Mouse (Mus musculus) liver, embryonic 11.5 days (tissue): ENCODE measurements around the gene Rps8. TPM values are rescaled to one million over a fixed set of nuclear protein-coding genes. Genes with fewer than 3 reads are reported as not detected.
A peak's percentile ranks its signal among the peaks of the same experiment; 100 is the strongest.

Experiments
- ATAC-seq: fragments of 200-750 bp; cut with Nextera tagmentation; replicated peaks from 2 replicates; pipeline ENCODE4 v1.8.0; 2017; ENCODE audit warnings: moderate number of reproducible peaks, mild to moderate bottlenecking, moderate TSS enrichment, moderate library complexity; ENCODE audit not compliant: low FRiP score
- DNase-seq: peaks from one replicate; pipeline ENCODE4 v3.0.0-alpha.2; 2017; ENCODE audit warnings: low spot score
- H3K27ac ChIP-seq: fragments of 300-500 bp; sonication (generic); 2 replicates; pipeline ENCODE4 v1.5.1; 2014; ENCODE audit warnings: mild to moderate bottlenecking, low read depth, low read length, control low read depth
- H3K27me3 ChIP-seq: fragments of 300-500 bp; sonication (generic); replicated peaks from 2 replicates; pipeline ENCODE4 v1.6.1; 2014; ENCODE audit warnings: low read length, mixed read lengths; ENCODE audit not compliant: control insufficient read depth, insufficient read depth
- H3K36me3 ChIP-seq: fragments of 300-500 bp; sonication (generic); 2 replicates; pipeline ENCODE4 v1.6.1; 2014; ENCODE audit warnings: mild to moderate bottlenecking, low read length, moderate library complexity, mixed read lengths; ENCODE audit not compliant: control insufficient read depth, insufficient read depth
- H3K4me1 ChIP-seq: fragments of 300-500 bp; sonication (generic); replicated peaks from 2 replicates; pipeline ENCODE4 v1.6.1; 2014; ENCODE audit warnings: low read length, mixed read lengths; ENCODE audit not compliant: control insufficient read depth, insufficient read depth
- H3K4me2 ChIP-seq: fragments of 300-500 bp; sonication (generic); 2 replicates; pipeline ENCODE4 v1.6.1; 2014; ENCODE audit warnings: mild to moderate bottlenecking, control low read depth, moderate library complexity
- H3K4me3 ChIP-seq: fragments of 300-500 bp; sonication (generic); 2 replicates; pipeline ENCODE4 v1.5.1; 2014; ENCODE audit warnings: low read depth, low read length, control low read depth
- H3K9ac ChIP-seq: fragments of 300-500 bp; sonication (generic); 2 replicates; pipeline ENCODE4 v1.6.1; 2014; ENCODE audit warnings: low read depth, low read length, control low read depth
- H3K9me3 ChIP-seq: fragments of 300-500 bp; sonication (generic); 2 replicates; pipeline ENCODE4 v1.6.1; 2016; ENCODE audit warnings: low read length, inconsistent platforms, mixed read lengths; ENCODE audit not compliant: control insufficient read depth
- WGBS: fragments of 180-500 bp; shearing (Covaris S2); extraction: QIAGEN DNeasy Blood & Tissue Kit; methylation state at CpG from one replicate; pipeline ENCODE4 v1.1.7; 2014; 5-methylcytosine and 5-hydroxymethylcytosine counted together
- polyA plus RNA-seq: library from polyadenylated mRNA; unstranded; fragments of >200 nt; fragmentation: Nextera tagmentation; extraction: Ambion mirVana; gene quantifications from 2 replicates; pipeline ENCODE4 v1.2.1, GENCODE M21; 2014

The Rps8 gene
- polyA plus RNA-seq, 1 experiment from 2014 or later: 1,481 TPM

GRCm38 (mm10) chr4:117151416-117151815, 4.6 kb downstream of the Rps8 start:
- ATAC-seq: no peak
- peaks cover 22% of the 10 kb centered on the region for H3K4me1 ChIP-seq
- DNase-seq: no peak
- WGBS: 76% methylated on average over 1 of the region's 1 CpGs
- no peaks in the 10 kb centered on the region for H3K27me3 ChIP-seq
- no peaks in the 10 kb centered on the region for H3K9me3 ChIP-seq
- H3K9ac ChIP-seq: no peak overlapping the region
- H3K27ac ChIP-seq: no peak overlapping the region
- peaks cover 49% of the 10 kb centered on the region for H3K36me3 ChIP-seq
- H3K4me3 ChIP-seq: no peak overlapping the region
- H3K4me2 ChIP-seq: no peak overlapping the region

GRCm38 (mm10) chr4:117150212-117150733, 5.8 kb downstream of the Rps8 start:
- Histone ChIP-seq H3K9me3 (no peaks in the 10 kb centered on the region), H3K4me1 (peaks cover 22% of the 10 kb centered on the region), H3K36me3 (peaks cover 47% of the 10 kb centered on the region), H3K27me3 (no peaks in the 10 kb centered on the region), H3K4me2 (no peak overlapping the region), H3K4me3 (no peak overlapping the region), H3K9ac (no peak overlapping the region), H3K27ac (no peak overlapping the region)
- ATAC-seq (0 out of 2 replicates have a peak, but pooled peaks have one; percentile 21), DNase-seq (no peak)
- WGBS: 82% methylated on average over 6 of the region's 6 CpGs

DNA sequence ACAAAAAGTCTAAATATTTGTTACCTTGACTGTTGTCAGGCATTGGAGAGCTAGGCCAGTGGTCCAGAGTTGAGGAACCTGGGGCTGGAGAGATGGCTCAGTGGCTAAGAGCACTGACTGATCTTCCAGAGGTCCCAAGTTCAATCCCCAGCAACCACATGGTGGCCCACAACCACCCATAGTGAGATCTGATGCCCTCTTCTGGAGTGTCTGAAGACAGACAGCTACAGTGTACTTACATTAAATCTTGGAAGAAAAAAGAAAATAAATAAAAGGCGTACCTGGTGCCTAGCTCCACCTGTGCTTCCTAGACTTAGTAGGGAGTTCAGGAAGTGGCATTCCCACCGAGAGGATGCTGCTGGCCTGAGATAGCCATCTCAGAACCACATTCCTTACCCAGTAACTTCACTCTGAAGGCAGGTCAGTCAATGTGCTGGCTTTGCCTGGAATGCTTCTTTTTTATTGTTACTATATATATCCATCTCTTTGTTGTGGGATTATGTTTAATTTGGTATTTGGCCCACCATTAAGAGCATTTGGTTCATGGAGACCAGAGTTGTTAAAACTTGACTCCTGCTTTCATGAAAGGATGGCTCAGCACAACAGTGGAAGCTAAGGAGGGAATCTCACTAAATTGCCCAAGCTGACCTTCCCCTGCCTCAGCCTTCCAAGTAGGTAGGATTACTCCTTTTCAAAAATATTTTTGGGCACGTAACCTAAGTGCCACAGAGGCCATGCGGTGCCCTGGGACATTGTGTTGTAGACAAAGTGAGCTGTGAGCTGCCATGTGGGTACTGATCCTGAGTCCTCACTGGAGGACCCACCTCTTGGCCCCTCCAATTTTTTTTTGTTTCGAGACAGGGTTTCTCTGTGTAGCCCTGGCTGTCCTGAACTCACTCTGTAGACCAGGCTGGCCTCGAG, 6.5 kb downstream of the Rps8 start:
- no peak overlapping the region for H3K9ac ChIP-seq
- WGBS: 59% methylated on average over 6 of the region's 6 CpGs
- no peak overlapping the region for H3K4me2 ChIP-seq
- 0 out of 2 replicates have a peak overlapping the region, but pooled peaks have one; percentile 1 for H3K27ac ChIP-seq
- peaks cover 44% of the 10 kb centered on the region for H3K36me3 ChIP-seq
- H3K9me3 ChIP-seq: no peaks in the 10 kb centered on the region
- no peak overlapping the region for H3K4me3 ChIP-seq
- no peaks in the 10 kb centered on the region for H3K27me3 ChIP-seq
- H3K4me1 ChIP-seq: peaks cover 22% of the 10 kb centered on the region
- ATAC-seq: 0 out of 2 replicates have a peak, but pooled peaks have one; percentile 8
- no peak for DNase-seq

- Histone ChIP-seq H3K27me3 (no peaks in the 10 kb centered on the region), H3K4me2 (no peak overlapping the region), H3K27ac (peak overlapping the region; percentile 1; the same call in 1 of the 2 replicates), H3K9me3 (no peaks in the 10 kb centered on the region), H3K4me1 (peaks cover 14% of the 10 kb centered on the region), H3K36me3 (peaks cover 36% of the 10 kb centered on the region), H3K4me3 (no peak overlapping the region), H3K9ac (no peak overlapping the region)
- WGBS: 70% methylated on average over 24 of the region's 24 CpGs
- DNase-seq (peak; percentile 54), ATAC-seq (0 out of 2 replicates have a peak, but pooled peaks have one; percentile 13)
These were observed 7.2 kb downstream of the Rps8 start for GRCm38 (mm10) chr4:117148815-117149214.

GRCm38 (mm10) chr4:117148047-117148713, 7.9 kb downstream of the Rps8 start:
- DNase-seq (no peak), ATAC-seq (no peak)
- H3K4me2 ChIP-seq: no peak overlapping the region
- H3K9me3 ChIP-seq: no peaks in the 10 kb centered on the region
- H3K4me1 ChIP-seq: peaks cover 8% of the 10 kb centered on the region
- H3K9ac ChIP-seq: no peak overlapping the region
- peaks cover 30% of the 10 kb centered on the region for H3K36me3 ChIP-seq
- WGBS: 80% methylated on average over 18 of the region's 18 CpGs
- H3K27ac ChIP-seq: peak overlapping the region; percentile 32
- no peak overlapping the region for H3K4me3 ChIP-seq
- no peaks in the 10 kb centered on the region for H3K27me3 ChIP-seq

- Histone ChIP-seq H3K27me3 (no peaks in the 10 kb centered on the region), H3K4me1 (no peaks in the 10 kb centered on the region), H3K4me2 (no peak overlapping the region), H3K36me3 (peaks cover 13% of the 10 kb centered on the region), H3K4me3 (no peak overlapping the region), H3K27ac (no peak overlapping the region), H3K9ac (no peak overlapping the region), H3K9me3 (no peaks in the 10 kb centered on the region)
- ATAC-seq (peak; percentile 42; the same call in 1 of the 2 replicates), DNase-seq (peak; percentile 79)
- 32% methylated on average over 15 of the region's 15 CpGs for WGBS
These were observed 9.9 kb downstream of the Rps8 start for GRCm38 (mm10) chr4:117146176-117146575.

DNA sequence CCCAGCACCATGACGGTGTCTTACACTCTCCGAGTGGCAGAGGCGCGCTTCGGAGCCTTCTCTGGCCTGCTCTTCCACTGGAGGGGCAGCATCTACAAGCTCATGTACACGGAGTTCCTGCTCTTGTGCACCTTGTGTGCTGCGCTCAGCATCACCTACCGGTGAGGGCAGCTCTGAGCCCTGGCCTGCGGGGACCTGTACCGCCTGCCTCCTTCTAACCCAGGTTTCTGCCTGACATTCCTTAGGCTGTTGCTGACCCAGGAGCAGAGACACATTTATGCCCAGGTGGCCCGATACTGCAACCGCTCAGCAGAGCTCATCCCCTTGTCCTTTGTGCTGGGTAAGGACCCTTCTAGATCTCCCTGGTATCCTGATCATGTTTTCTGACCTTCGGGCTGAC, 10.8 kb downstream of the Rps8 start:
- WGBS: 88% methylated on average over 13 of the region's 13 CpGs
- H3K4me2 ChIP-seq: no peak overlapping the region

DNA sequence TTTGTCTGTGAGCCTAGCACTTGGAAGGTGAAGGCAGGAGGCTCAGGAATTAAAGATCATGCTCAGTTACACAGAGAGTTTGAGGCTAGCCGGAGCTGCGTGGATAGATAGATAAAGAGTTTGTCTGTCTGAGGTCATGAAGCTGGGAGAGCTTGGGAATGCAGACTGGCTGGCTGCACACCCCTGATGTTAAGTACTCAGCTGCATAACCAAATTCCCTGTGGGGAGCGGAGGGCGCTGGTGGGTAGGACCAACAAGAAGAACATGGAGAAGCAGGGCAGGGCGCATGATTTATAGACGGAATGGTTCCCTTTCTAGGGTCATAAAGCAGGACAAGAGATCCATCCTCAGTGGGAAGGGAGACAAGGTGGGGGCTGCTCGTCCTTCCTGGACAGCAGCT, 13.0 kb downstream of the Rps8 start:
- Histone ChIP-seq H3K36me3 (no peaks in the 10 kb centered on the region), H3K27ac (no peak overlapping the region), H3K9me3 (no peaks in the 10 kb centered on the region), H3K4me2 (no peak overlapping the region), H3K9ac (no peak overlapping the region), H3K4me3 (no peak overlapping the region), H3K4me1 (0 out of 2 replicates have a peak, but pooled peaks cover 4% of the 10 kb centered on the region), H3K27me3 (no peaks in the 10 kb centered on the region)
- WGBS: 53% methylated on average over 7 of the region's 7 CpGs
- ATAC-seq: no peak
- DNase-seq: no peak

More for the DNA sequence above, 10.8 kb downstream of the Rps8 start:
- no peak for DNase-seq
- H3K4me1 ChIP-seq: no peaks in the 10 kb centered on the region
- H3K36me3 ChIP-seq: peaks cover 5% of the 10 kb centered on the region; the same call in 1 of the 2 replicates
- H3K9me3 ChIP-seq: no peaks in the 10 kb centered on the region
- no peak for ATAC-seq
- no peak overlapping the region for H3K27ac ChIP-seq
- H3K9ac ChIP-seq: no peak overlapping the region
- H3K4me3 ChIP-seq: no peak overlapping the region
- no peaks in the 10 kb centered on the region for H3K27me3 ChIP-seq
